Mouse (Mus musculus) thymus, postnatal 25 days (tissue): Measurements from ENCODE around the gene Jag2.

ENCODE experiments used
- DNase-seq: peaks from one replicate; pipeline ENCODE4 v3.0.0; 2022

The Jag2 gene

GRCm38 (mm10) chr12:112866467-112867080 is 63.0 kb downstream of the Jag2 start:
- no peak for DNase-seq

DNA sequence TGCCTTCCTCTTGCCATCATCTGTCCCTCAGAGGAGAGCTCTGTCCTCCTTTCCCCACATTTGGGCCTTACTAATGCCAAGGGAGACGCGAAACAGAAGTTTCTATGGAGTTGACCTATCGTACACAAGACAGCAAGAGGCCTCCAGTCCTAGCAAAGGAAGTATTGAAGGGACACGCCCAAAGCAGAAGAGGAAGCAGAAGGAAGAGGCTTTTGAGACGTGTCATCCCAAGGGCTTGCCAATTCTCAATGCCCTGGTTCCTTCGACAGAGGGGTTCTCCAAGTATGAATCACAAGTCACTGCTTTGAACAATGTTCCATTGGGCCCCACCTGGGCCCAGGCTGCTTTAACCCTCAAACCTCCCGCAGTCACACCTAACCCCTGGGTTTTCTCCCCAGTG is 64.8 kb downstream of the Jag2 start:
- DNase-seq, result no peak

DNA sequence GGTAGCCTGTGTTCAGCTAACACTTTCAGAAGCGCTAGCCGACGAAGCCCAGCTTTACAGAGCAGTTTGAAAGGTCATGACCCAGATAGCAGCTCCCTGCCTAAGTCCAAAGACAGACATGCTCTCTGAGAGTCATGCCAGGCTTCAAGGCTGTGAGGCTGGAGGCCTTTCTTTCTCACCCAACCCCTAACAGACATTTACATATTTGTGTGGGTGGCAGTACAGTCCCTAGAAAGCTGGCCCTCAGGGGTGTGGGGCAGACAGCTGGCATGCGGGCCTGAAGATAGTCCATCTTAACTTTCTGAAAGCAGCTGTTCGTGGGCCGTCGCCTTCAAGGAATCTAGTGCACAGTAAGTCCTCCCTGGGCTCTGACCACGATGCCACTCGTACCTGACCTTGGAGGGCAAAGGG is 67.7 kb downstream of the Jag2 start:
- no peak for DNase-seq

DNA sequence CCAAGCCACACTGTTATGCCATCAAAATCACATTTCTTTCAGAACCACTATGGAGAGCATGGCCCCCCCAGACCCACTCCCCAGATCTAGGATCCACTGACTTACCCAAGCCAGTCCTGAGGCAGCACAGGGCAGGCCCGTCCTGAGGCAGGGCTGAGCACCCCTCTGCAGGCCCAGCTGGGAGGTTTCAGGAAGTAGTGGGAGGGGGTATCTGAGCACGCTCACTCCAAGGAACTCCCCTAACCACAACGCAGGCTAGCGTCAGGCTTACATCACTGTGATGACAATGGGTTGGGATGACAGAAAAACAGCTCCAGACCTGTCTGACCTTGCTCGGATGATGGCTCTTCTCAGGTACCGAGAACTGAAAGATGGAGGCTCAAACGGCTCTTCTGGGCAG is 68.8 kb downstream of the Jag2 start:
- DNase-seq, result peak; percentile 82

- DNase-seq, result peak; percentile 90
Measured at GRCm38 (mm10) chr12:112859930-112860329, 69.6 kb downstream of the Jag2 start.

- peak; percentile 51 for DNase-seq
Measured at GRCm38 (mm10) chr12:112858581-112859336, 70.8 kb downstream of the Jag2 start.
